Mouse (Mus musculus): Measurements from ENCODE around the gene Rnf123. TPM values are rescaled to one million over a fixed set of nuclear protein-coding genes. Genes with fewer than 3 reads are reported as not detected.

Gene Rnf123
- polyA plus RNA-seq, 1 experiment from 2014 or later, result 30.9 TPM

DNA sequence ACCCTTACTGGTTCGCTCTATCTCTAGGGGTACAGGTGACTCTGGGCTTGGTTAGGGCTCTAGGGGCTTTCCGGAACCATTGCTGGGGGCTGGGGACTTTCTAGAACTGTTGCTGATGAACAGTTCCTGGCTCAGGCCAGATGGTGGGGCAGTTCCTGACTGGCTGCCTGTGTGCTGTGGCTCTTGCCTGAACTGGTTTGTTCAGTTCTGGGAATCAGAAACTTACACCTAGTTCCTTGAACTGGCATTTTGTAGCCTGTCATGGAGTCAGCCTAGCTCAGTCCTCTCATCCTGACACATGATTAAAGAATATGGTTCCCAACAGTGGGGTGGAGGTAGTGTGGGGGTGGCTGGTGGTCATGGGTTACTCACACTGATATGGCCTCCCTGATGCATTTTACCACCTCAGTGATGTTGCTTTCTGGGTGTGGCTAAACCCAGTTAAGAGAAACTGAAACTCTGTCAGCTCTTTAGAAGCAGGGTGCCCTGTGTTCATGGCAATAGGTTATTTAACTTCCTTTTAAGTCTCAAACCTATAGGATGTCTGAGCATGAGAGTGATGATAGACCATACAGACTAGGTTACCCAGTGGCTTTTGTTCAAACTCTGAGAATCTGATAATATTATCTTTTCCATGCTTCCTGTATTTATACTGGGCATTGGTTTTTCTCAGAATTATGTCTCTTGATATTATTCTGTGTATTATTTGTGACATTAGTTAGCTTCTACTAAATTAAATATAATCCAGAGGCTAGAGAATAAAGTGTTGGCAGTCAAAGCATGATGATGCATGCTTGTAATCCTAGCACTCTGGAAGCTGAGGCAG lies 47.6 kb downstream of the Rnf123 start:
- Histone ChIP-seq H3K36me3 (ENCODE audit: insufficient read depth) (peaks cover 59% of the 10 kb centered on the region), H3K27ac (ENCODE audit: low read depth) (no peak overlapping the region), H3K27me3 (ENCODE audit: insufficient read depth, low read length) (no peaks in the 10 kb centered on the region), H3K4me2 (no peak overlapping the region), H3K9me3 (ENCODE audit: low read depth, low read length) (no peaks in the 10 kb centered on the region), H3K4me1 (ENCODE audit: insufficient read depth) (no peaks in the 10 kb centered on the region), H3K9ac (no peak overlapping the region), H3K4me3 (ENCODE audit: low read depth, low read length) (no peak overlapping the region)
- 94% methylated on average over 2 of the region's 2 CpGs for WGBS
- no peak for TF ChIP-seq CTCF (IDR thresholded peaks at IDR 0.05; ENCODE audit: low read depth)
- ATAC-seq (ENCODE audit: insufficient read depth), result no peak
- no peak for DNase-seq

DNA sequence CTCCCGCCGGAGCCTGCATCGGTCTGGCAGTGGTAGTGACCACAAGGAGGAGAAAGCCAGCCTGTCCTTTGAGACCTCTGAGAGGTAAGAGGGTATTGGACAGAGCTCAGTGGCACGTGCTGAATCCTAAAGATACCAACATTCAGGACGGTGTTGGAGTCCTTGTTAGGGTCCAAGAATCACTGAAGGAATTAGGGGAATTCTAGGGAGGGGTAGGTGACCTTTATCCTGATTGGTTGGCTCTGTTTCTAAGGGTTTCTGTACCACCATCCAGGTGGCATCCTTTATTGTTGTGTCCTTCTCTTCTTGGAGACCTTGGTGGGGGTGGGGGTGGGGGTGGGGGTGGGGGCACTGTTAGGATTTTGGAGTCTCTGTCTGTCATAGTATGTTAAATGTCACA lies 51.0 kb downstream of the Rnf123 start:
- Histone ChIP-seq H3K27me3 (ENCODE audit: insufficient read depth, low read length) (no peaks in the 10 kb centered on the region), H3K4me1 (ENCODE audit: insufficient read depth) (no peaks in the 10 kb centered on the region), H3K4me3 (ENCODE audit: low read depth, low read length) (no peak overlapping the region), H3K36me3 (ENCODE audit: insufficient read depth) (peaks cover 54% of the 10 kb centered on the region), H3K27ac (ENCODE audit: low read depth) (no peak overlapping the region), H3K9ac (no peak overlapping the region), H3K4me2 (no peak overlapping the region), H3K9me3 (ENCODE audit: low read depth, low read length) (no peaks in the 10 kb centered on the region)
- no peak for DNase-seq
- 85% methylated on average over 5 of the region's 5 CpGs for WGBS
- ATAC-seq (ENCODE audit: insufficient read depth), result no peak
- TF ChIP-seq CTCF (IDR thresholded peaks at IDR 0.05; ENCODE audit: low read depth), result no peak

DNA sequence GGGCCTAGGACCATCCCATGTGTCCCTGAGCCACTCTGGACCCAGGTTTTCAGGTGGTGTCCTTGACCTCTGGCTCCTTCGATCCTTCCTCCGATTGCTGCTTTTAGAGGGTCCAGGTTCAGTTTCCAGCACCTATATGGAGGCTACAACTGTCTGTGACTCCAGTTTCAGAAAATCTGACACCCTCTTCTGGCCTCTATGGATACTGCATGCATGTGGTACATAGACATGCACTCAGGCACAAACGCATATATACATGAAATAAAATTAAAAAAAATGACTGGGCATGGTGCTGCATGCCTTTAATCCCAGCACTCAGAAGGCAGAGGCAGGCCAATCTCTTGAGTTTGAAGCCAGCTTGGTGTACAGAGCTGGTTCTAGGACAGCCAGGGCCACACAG lies 55.3 kb downstream of the Rnf123 start:
- WGBS, result 98% methylated on average over 3 of the region's 3 CpGs
- TF ChIP-seq CTCF (IDR thresholded peaks at IDR 0.05; ENCODE audit: low read depth), result no peak
- H3K36me3 ChIP-seq (ENCODE audit: insufficient read depth), result peaks cover 64% of the 10 kb centered on the region

DNA sequence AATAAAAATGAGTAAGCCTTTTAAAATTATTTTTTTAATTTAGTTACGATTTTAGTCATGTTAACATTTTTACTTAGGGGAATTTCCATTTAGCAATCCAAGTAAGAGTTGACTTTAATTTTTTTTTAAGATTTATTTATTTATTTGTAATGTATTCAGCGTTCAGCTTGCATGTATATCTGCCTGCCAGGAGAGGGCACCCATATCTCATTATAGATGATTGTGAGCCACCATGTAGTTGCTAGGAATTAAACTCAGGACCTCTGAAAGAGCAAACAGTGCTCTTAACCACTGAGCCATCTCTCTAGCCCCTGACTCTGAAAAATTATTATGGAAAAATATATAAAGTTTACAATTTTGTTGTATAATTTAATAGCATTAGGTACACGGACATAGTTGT lies 56.6 kb downstream of the Rnf123 start:
- no peak for ATAC-seq (ENCODE audit: insufficient read depth)

More for the DNA sequence above, 55.3 kb downstream of the Rnf123 start:
- no peaks in the 10 kb centered on the region for H3K27me3 ChIP-seq (ENCODE audit: insufficient read depth, low read length)
- DNase-seq, result no peak
- ATAC-seq (ENCODE audit: insufficient read depth), result no peak
- H3K9ac ChIP-seq, result no peak overlapping the region
- no peak overlapping the region for H3K4me3 ChIP-seq (ENCODE audit: low read depth, low read length)
- H3K4me1 ChIP-seq (ENCODE audit: insufficient read depth), result no peaks in the 10 kb centered on the region
- H3K27ac ChIP-seq (ENCODE audit: low read depth), result no peak overlapping the region
- no peak overlapping the region for H3K4me2 ChIP-seq
- no peaks in the 10 kb centered on the region for H3K9me3 ChIP-seq (ENCODE audit: low read depth, low read length)

DNA sequence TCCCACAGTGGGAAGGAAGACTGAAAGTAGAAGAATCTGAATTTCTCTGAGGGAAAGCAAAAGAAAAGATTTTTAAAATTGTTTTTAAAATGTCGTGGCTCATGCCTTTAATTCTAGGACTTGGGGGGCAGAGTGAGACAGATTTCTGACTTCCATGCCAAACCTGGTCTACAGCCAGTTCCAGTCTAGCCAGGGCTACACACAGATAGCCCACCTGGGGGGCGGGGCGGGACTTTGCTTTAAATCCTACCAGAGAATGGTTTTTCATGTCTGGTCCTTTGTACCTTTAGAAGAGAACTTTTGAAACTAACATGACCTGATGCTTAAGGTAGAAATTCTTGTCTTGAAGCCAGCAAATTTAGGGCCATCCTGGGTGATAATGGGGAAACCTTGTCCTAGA lies 59.9 kb downstream of the Rnf123 start:
- no peak overlapping the region for H3K27ac ChIP-seq (ENCODE audit: low read depth)
- no peaks in the 10 kb centered on the region for H3K9me3 ChIP-seq (ENCODE audit: low read depth, low read length)
- no peaks in the 10 kb centered on the region for H3K27me3 ChIP-seq (ENCODE audit: insufficient read depth, low read length)
- WGBS, result 85% methylated on average over 3 of the region's 3 CpGs
- no peak overlapping the region for H3K4me3 ChIP-seq (ENCODE audit: low read depth, low read length)
- H3K36me3 ChIP-seq (ENCODE audit: insufficient read depth), result peaks cover 42% of the 10 kb centered on the region
- no peak overlapping the region for H3K4me2 ChIP-seq
- no peak for ATAC-seq (ENCODE audit: insufficient read depth)
- no peak overlapping the region for H3K9ac ChIP-seq
- no peak for TF ChIP-seq CTCF (IDR thresholded peaks at IDR 0.05; ENCODE audit: low read depth)
- H3K4me1 ChIP-seq (ENCODE audit: insufficient read depth), result no peaks in the 10 kb centered on the region
- DNase-seq, result no peak

More for the DNA sequence above, 56.6 kb downstream of the Rnf123 start:
- Histone ChIP-seq H3K4me2 (no peak overlapping the region), H3K27me3 (ENCODE audit: insufficient read depth, low read length) (no peaks in the 10 kb centered on the region), H3K9ac (no peak overlapping the region), H3K4me3 (ENCODE audit: low read depth, low read length) (no peak overlapping the region), H3K4me1 (ENCODE audit: insufficient read depth) (no peaks in the 10 kb centered on the region), H3K9me3 (ENCODE audit: low read depth, low read length) (no peaks in the 10 kb centered on the region), H3K36me3 (ENCODE audit: insufficient read depth) (peaks cover 54% of the 10 kb centered on the region), H3K27ac (ENCODE audit: low read depth) (no peak overlapping the region)
- no peak for DNase-seq
- peak; percentile 21; the same call in 1 of the 2 replicates for TF ChIP-seq CTCF (IDR thresholded peaks at IDR 0.05; ENCODE audit: low read depth)
- WGBS, result 83% methylated on average over 3 of the region's 3 CpGs

DNA sequence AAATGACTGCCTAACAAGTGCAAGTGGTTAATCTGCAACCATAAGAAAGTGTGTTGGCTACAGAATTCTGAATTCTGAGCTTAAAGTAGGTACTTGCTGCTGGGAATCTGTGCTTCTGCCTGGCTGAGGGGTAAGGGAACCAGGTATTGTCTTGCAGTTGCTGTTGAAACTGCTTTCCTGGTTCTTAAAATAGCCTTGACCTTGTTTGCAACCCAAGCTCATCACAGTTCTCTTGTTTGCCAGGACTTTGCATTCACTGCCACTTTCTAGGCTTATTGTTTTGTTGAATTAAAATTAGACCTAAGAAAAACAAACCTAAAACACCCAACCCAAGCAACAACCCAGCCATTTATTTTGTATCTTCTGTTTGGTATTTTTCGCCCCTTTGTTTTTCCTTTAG lies 62.4 kb downstream of the Rnf123 start:
- WGBS, result 97% methylated on average over 1 of the region's 1 CpGs
- no peak overlapping the region for H3K27ac ChIP-seq (ENCODE audit: low read depth)

DNA sequence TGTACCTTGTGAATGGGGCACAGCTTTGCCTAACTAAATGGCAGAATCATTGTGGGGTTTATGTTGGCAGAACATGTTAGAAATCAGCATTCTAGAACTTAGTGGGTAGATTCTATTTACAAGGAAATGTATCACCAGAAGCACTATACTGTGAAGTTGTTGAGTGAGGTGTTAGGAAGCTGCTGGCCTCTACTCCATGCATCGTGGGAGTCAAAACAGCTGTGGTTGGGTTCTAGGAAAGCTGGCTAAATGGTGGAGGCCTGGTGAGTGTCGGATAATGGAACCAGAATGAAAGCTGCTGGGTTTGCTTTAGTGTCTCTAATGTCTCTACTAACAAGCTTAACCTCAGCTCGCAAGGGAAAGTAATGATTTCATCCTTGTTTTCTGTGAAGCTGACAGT lies 66.0 kb downstream of the Rnf123 start:
- H3K4me2 ChIP-seq, result no peak overlapping the region
- H3K9me3 ChIP-seq (ENCODE audit: low read depth, low read length), result no peaks in the 10 kb centered on the region
- DNase-seq, result no peak
- no peak for TF ChIP-seq CTCF (IDR thresholded peaks at IDR 0.05; ENCODE audit: low read depth)
- 83% methylated on average over 3 of the region's 3 CpGs for WGBS
- no peak overlapping the region for H3K9ac ChIP-seq
- no peak overlapping the region for H3K27ac ChIP-seq (ENCODE audit: low read depth)
- no peaks in the 10 kb centered on the region for H3K4me1 ChIP-seq (ENCODE audit: insufficient read depth)
- no peak overlapping the region for H3K4me3 ChIP-seq (ENCODE audit: low read depth, low read length)
- H3K27me3 ChIP-seq (ENCODE audit: insufficient read depth, low read length), result no peaks in the 10 kb centered on the region
- H3K36me3 ChIP-seq (ENCODE audit: insufficient read depth), result peaks cover 17% of the 10 kb centered on the region; the same call in 1 of the 2 replicates
- no peak for ATAC-seq (ENCODE audit: insufficient read depth)

More for the DNA sequence above, 62.4 kb downstream of the Rnf123 start:
- Histone ChIP-seq H3K9me3 (ENCODE audit: low read depth, low read length) (no peaks in the 10 kb centered on the region), H3K4me3 (ENCODE audit: low read depth, low read length) (no peak overlapping the region), H3K36me3 (ENCODE audit: insufficient read depth) (peaks cover 21% of the 10 kb centered on the region), H3K4me1 (ENCODE audit: insufficient read depth) (no peaks in the 10 kb centered on the region), H3K9ac (no peak overlapping the region), H3K27me3 (ENCODE audit: insufficient read depth, low read length) (no peaks in the 10 kb centered on the region), H3K4me2 (no peak overlapping the region)
- DNase-seq, result no peak
- no peak for TF ChIP-seq CTCF (IDR thresholded peaks at IDR 0.05; ENCODE audit: low read depth)
- ATAC-seq (ENCODE audit: insufficient read depth), result no peak

Measured in lung, embryonic 14.5 days (tissue).